Mouse (Mus musculus): Measurements from ENCODE around the gene Atf6b.

Atf6b gene

GRCm38 (mm10) chr17:34646906-34647787, at the start of gene Atf6b:
TSS of gene Atf6b (plus strand) at chr17:34647146.
- DNase-seq (ENCODE audit: extremely low spot score, low read depth, low spot score), result peak; percentile 93

GRCm38 (mm10) chr17:34597566-34598095, 49.3 kb upstream of the Atf6b start, which contains the start of gene Ager:
TSS of gene Ager (plus strand) at chr17:34597862.
- no peak for DNase-seq (ENCODE audit: extremely low spot score, low read depth, low spot score)

- DNase-seq (ENCODE audit: extremely low spot score, low read depth, low spot score), result no peak
Observed at GRCm38 (mm10) chr17:34599891-34600290, 47.1 kb upstream of the Atf6b start.

- DNase-seq (ENCODE audit: extremely low spot score, low read depth, low spot score), result no peak
Observed at GRCm38 (mm10) chr17:34601796-34602195, 45.1 kb upstream of the Atf6b start.

- DNase-seq (ENCODE audit: extremely low spot score, low read depth, low spot score), result peak; percentile 100
Observed at GRCm38 (mm10) chr17:34603375-34604060, 43.4 kb upstream of the Atf6b start, which contains the start of gene Rnf5. TSS of gene Rnf5 (minus strand) at chr17:34603690.

GRCm38 (mm10) chr17:34604061-34604508, 42.9 kb upstream of the Atf6b start, which contains the start of gene Agpat1:
TSS of gene Agpat1 (plus strand) at chr17:34604262.
- DNase-seq (ENCODE audit: extremely low spot score, low read depth, low spot score), result peak; percentile 97

GRCm38 (mm10) chr17:34604511-34605237, 42.3 kb upstream of the Atf6b start:
- no peak for DNase-seq (ENCODE audit: extremely low spot score, low read depth, low spot score)

- DNase-seq (ENCODE audit: extremely low spot score, low read depth, low spot score), result no peak
Observed at GRCm38 (mm10) chr17:34605609-34606008, 41.3 kb upstream of the Atf6b start.

GRCm38 (mm10) chr17:34606186-34607039, 40.5 kb upstream of the Atf6b start:
- DNase-seq (ENCODE audit: extremely low spot score, low read depth, low spot score), result no peak

GRCm38 (mm10) chr17:34607997-34608396, 38.9 kb upstream of the Atf6b start:
- DNase-seq (ENCODE audit: extremely low spot score, low read depth, low spot score), result no peak

GRCm38 (mm10) chr17:34611050-34611449, 35.9 kb upstream of the Atf6b start:
- DNase-seq (ENCODE audit: extremely low spot score, low read depth, low spot score), result no peak

- no peak for DNase-seq (ENCODE audit: extremely low spot score, low read depth, low spot score)
Observed at GRCm38 (mm10) chr17:34613054-34613645, 33.8 kb upstream of the Atf6b start.

GRCm38 (mm10) chr17:34613830-34614229, 33.1 kb upstream of the Atf6b start:
- no peak for DNase-seq (ENCODE audit: extremely low spot score, low read depth, low spot score)

- DNase-seq (ENCODE audit: extremely low spot score, low read depth, low spot score), result no peak
Observed at GRCm38 (mm10) chr17:34615871-34616270, 31.1 kb upstream of the Atf6b start, which contains the start of gene Egfl8. TSS of gene Egfl8 (minus strand) at chr17:34615971.

- no peak for DNase-seq (ENCODE audit: extremely low spot score, low read depth, low spot score)
Observed at GRCm38 (mm10) chr17:34618999-34619398, 27.9 kb upstream of the Atf6b start.

- no peak for DNase-seq (ENCODE audit: extremely low spot score, low read depth, low spot score)
Observed at GRCm38 (mm10) chr17:34621006-34621405, 25.9 kb upstream of the Atf6b start.

GRCm38 (mm10) chr17:34623161-34623560, 23.8 kb upstream of the Atf6b start:
- no peak for DNase-seq (ENCODE audit: extremely low spot score, low read depth, low spot score)

- DNase-seq (ENCODE audit: extremely low spot score, low read depth, low spot score), result no peak
Observed at GRCm38 (mm10) chr17:34624981-34625380, 22.0 kb upstream of the Atf6b start.

GRCm38 (mm10) chr17:34626062-34626772, 20.7 kb upstream of the Atf6b start:
- no peak for DNase-seq (ENCODE audit: extremely low spot score, low read depth, low spot score)

All from hindlimb bud, embryonic 11.5 days (tissue).